Mouse (Mus musculus) kidney, postnatal 0 days (tissue): ENCODE measurements at regions not wholly inside any gene's neighbourhood (a gene's known extent, or its start where the extent isn't known, plus 50 kb on each side); places are given as distances from the start of the nearest gene placed in this dataset. TPM values are rescaled to one million over a fixed set of nuclear protein-coding genes. Genes with fewer than 3 reads are reported as not detected.

Experiments used
- ATAC-seq: fragments of 200-750 bp; cut with Nextera tagmentation; replicated peaks from 2 replicates; pipeline ENCODE4 v1.8.0; 2017; ENCODE audit warnings: low read depth, moderate number of reproducible peaks, moderate TSS enrichment, moderate library complexity; ENCODE audit not compliant: low FRiP score
- DNase-seq: peaks from one replicate; pipeline ENCODE4 v3.0.0-alpha.2; 2016; ENCODE audit warnings: low spot score
- H3K27ac ChIP-seq: fragments of 300-500 bp; sonication (generic); 2 replicates; pipeline ENCODE4 v1.5.1; 2014; ENCODE audit warnings: mild to moderate bottlenecking
- H3K27me3 ChIP-seq: fragments of 300-500 bp; sonication (generic); 2 replicates; pipeline ENCODE4 v1.6.1; 2014; ENCODE audit warnings: low read length, mixed read lengths; ENCODE audit not compliant: insufficient read depth
- H3K36me3 ChIP-seq: fragments of 300-500 bp; sonication (generic); 2 replicates; pipeline ENCODE4 v1.6.1; 2014; ENCODE audit warnings: low read length, mixed read lengths; ENCODE audit not compliant: insufficient read depth
- H3K4me1 ChIP-seq: fragments of 300-500 bp; sonication (generic); replicated peaks from 2 replicates; pipeline ENCODE4 v1.6.1; 2014; ENCODE audit warnings: antibody characterized with exemption, low read length, mixed read lengths; ENCODE audit not compliant: insufficient read depth
- H3K4me2 ChIP-seq: fragments of 300-500 bp; sonication (generic); 2 replicates; pipeline ENCODE4 v1.6.1; 2014; ENCODE audit warnings: mild to moderate bottlenecking, low read length, moderate library complexity, mixed read lengths
- H3K4me3 ChIP-seq: fragments of 300-500 bp; sonication (generic); replicated peaks from 2 replicates; pipeline ENCODE4 v1.5.1; 2014; ENCODE audit warnings: low read depth, low read length
- H3K9ac ChIP-seq: fragments of 300-500 bp; sonication (generic); 2 replicates; pipeline ENCODE4 v1.6.1; 2014; ENCODE audit warnings: low read depth, low read length
- H3K9me3 ChIP-seq: fragments of 300-500 bp; sonication (generic); replicated peaks from 2 replicates; pipeline ENCODE4 v1.6.1; 2016; ENCODE audit warnings: low read length, inconsistent platforms, mixed read lengths
- CTCF ChIP-seq: IDR thresholded peaks from 2 replicates; pipeline ENCODE4 v1.5.1; 2016; ENCODE audit warnings: antibody characterized with exemption, low read depth, mild to moderate bottlenecking, moderate library complexity
- WGBS: fragments of 180-500 bp; shearing (Covaris S2); extraction: QIAGEN DNeasy Blood & Tissue Kit; methylation state at CpG from one replicate; pipeline ENCODE4 v1.1.7; 2014; 5-methylcytosine and 5-hydroxymethylcytosine counted together
- microRNA-seq: library from miRNA; unstranded; fragments of <30 nt; microRNA quantifications from one replicate; pipeline ENCODE4, GENCODE M21; 2016

GRCm38 (mm10) chr8:96680416-96681027, 792.2 kb upstream of the Got2 start:
- no peak for TF ChIP-seq CTCF
- DNase-seq = no peak
- Histone ChIP-seq H3K27me3 (no peaks in the 10 kb centered on the region), H3K4me3 (no peak overlapping the region), H3K4me2 (no peak overlapping the region), H3K36me3 (no peaks in the 10 kb centered on the region), H3K9ac (no peak overlapping the region), H3K27ac (no peak overlapping the region), H3K9me3 (no peaks in the 10 kb centered on the region), H3K4me1 (no peaks in the 10 kb centered on the region)
- no peak for ATAC-seq
- 91% methylated on average over 16 of the region's 16 CpGs for WGBS

GRCm38 (mm10) chr8:96679510-96679909, 791.2 kb upstream of the Got2 start:
- H3K9me3 ChIP-seq = no peaks in the 10 kb centered on the region
- no peak for ATAC-seq
- WGBS = 73% methylated on average over 4 of the region's 4 CpGs
- no peak overlapping the region for H3K4me2 ChIP-seq
- no peaks in the 10 kb centered on the region for H3K4me1 ChIP-seq
- no peaks in the 10 kb centered on the region for H3K36me3 ChIP-seq
- no peak for TF ChIP-seq CTCF
- H3K9ac ChIP-seq = no peak overlapping the region
- no peak for DNase-seq
- no peak overlapping the region for H3K27ac ChIP-seq
- H3K4me3 ChIP-seq = no peak overlapping the region
- H3K27me3 ChIP-seq = no peaks in the 10 kb centered on the region

DNA sequence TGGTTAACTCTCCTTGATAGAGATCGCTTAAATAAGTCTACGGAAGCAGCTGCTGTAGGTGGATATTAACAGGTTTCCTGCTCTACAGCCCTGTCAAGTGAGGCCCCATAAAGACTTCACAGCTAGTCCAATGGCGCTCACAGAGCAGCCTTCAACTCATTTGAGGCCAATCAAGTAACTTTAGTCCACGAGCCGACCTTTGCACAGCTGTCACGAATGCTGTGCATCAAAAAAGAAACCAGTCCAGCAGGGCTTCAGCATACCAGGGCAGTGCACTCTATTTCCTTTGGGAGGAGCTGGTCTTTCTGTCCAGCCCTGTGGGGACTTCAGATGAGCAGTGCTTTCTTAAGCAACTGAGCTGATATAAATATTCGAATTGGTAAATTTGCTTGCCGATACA, 786.4 kb upstream of the Got2 start:
- Histone ChIP-seq H3K4me1 (no peaks in the 10 kb centered on the region), H3K36me3 (no peaks in the 10 kb centered on the region), H3K9ac (no peak overlapping the region), H3K27ac (no peak overlapping the region), H3K9me3 (no peaks in the 10 kb centered on the region), H3K4me3 (no peak overlapping the region), H3K27me3 (no peaks in the 10 kb centered on the region), H3K4me2 (no peak overlapping the region)
- no peak for TF ChIP-seq CTCF
- peak; percentile 5 for DNase-seq
- no peak for ATAC-seq
- 39% methylated on average over 8 of the region's 8 CpGs for WGBS

DNA sequence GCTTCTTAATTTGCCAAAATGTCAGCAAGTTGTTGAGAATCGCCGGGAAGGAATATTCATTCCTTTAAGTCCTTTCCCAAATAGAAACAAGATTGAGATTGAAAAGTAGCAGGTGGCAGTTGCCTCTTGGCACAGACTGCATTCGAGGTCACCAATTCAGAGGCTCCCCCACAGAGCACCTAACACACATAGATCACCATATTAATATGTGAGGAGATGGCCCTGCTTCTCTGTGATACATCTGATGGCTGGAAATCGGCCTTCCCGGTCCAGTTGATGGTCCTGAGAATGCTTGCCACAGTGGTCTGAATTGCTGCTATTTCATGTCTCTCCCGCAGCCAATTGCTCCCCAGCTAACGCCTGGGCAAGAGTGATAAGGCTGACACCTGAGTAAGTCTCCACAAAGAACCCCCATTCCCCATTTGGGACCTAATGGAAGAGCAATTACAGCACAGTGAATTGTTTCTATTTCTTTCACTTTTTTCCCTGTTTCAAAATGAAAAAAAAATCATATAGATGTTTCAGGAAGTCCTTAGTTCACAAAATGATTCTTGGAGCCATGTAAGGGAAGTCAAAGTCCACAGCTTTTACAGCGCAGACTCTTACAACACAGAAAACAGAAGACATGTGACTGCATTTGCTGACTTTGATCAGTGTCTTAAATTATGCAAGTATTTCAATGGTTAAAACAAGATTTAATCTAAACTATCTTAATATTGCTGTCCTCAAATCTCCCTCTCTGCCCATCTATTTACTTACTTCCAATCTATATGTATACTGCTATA, 768.3 kb upstream of the Got2 start:
- Histone ChIP-seq H3K9ac (no peak overlapping the region), H3K36me3 (no peaks in the 10 kb centered on the region), H3K4me1 (no peaks in the 10 kb centered on the region), H3K27ac (no peak overlapping the region), H3K9me3 (no peaks in the 10 kb centered on the region), H3K4me3 (no peak overlapping the region), H3K27me3 (no peaks in the 10 kb centered on the region), H3K4me2 (no peak overlapping the region)
- no peak for TF ChIP-seq CTCF
- WGBS = 52% methylated on average over 8 of the region's 8 CpGs
- no peak for ATAC-seq
- no peak for DNase-seq

DNA sequence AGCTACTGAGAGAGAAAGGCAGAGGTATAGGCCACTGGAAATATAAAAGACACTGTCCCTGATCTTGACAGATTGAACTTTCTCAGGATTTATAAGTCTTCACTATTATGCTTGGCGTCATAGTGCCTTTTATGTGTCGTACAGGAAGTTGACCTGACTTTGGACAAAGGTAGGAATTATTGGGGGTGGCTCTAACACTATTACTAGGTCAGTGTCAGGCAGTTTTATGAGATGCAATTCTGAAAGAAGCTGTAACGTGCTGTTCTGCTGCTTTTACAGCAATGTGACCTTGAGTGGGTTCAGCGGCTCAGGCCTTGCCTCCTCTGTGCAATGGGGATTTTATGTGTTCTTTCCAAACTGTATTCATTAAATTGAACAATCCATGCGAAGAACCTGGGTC, 759.4 kb upstream of the Got2 start:
- peak; percentile 3 for DNase-seq
- Histone ChIP-seq H3K4me3 (no peak overlapping the region), H3K4me1 (no peaks in the 10 kb centered on the region), H3K4me2 (no peak overlapping the region), H3K9ac (no peak overlapping the region), H3K9me3 (no peaks in the 10 kb centered on the region), H3K27ac (no peak overlapping the region), H3K36me3 (no peaks in the 10 kb centered on the region), H3K27me3 (no peaks in the 10 kb centered on the region)
- 27% methylated on average over 5 of the region's 5 CpGs for WGBS
- TF ChIP-seq CTCF = no peak
- ATAC-seq = no peak

Small RNA genes in the stretch of these regions (microRNA-seq; reads per million reads assigned to microRNA genes)
- gene Gm24132 = not detected
